In the genomic region with DNA sequence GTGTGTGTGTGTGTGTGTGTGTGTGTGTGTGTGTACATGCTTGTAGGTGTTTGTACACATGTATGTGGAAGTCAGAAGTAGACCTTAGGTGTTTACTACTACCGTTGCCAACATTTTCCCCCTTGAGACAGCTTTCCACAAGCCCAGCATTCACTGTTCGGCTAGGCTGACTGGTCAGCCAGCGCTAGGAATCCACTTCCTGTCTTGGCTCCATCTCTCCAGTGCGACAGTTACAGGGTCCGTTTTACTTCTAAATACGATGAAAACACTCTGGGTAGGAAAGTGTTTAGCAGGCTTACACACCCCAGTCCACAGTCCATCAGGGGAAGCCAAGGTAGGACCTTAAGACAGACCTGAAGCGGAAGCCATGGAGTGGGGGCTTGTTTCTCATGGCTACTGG, we compare ENCODE assay signal across 26 mouse cellular contexts. TPM values are rescaled to one million over a fixed set of nuclear protein-coding genes. Genes with fewer than 3 reads are reported as not detected.
DNase-seq lines count a peak whose midpoint lies in the region; ATAC-seq and TF ChIP-seq lines count a peak whose summit lies in the region.
"Had no signal": no experiment of that assay in that cellular context is flagged by ENCODE, and none has a peak within 500 bp of the region (broad histone marks: within the 10 kb centered on the region; RNA-seq: fewer than 3 reads in every experiment).

No protein-coding gene starts in this region.

- 59% methylated on average over 7 of the region's 7 CpGs for WGBS in embryonic facial prominence, embryonic 14.5 days
- 80% methylated on average over 7 of the region's 7 CpGs for WGBS in embryonic facial prominence, embryonic 10.5 days
- 45% methylated on average over 7 of the region's 7 CpGs for WGBS in kidney, postnatal 0 days
- 47% methylated on average over 7 of the region's 7 CpGs for WGBS in kidney, adult 2 months
- 51% methylated on average over 7 of the region's 7 CpGs for WGBS in lung, embryonic 14.5 days

- no peak overlapping the region for H3K9ac ChIP-seq in embryonic facial prominence, embryonic 14.5 days (ENCODE audit: low read depth, low read length)
- H3K9ac ChIP-seq in kidney, postnatal 0 days (ENCODE audit: low read depth, low read length), result no peak overlapping the region
- H3K9ac ChIP-seq in lung, embryonic 14.5 days, result no peak overlapping the region
- H3K9ac ChIP-seq: embryonic facial prominence, embryonic 13.5 days; forebrain, embryonic 13.5 days; forebrain, embryonic 15.5 days; forebrain, postnatal 0 days had no signal

- H3K4me3 ChIP-seq in embryonic facial prominence, embryonic 14.5 days (ENCODE audit: low read depth, low read length), result no peak overlapping the region
- H3K4me3 ChIP-seq in embryonic facial prominence, embryonic 10.5 days, result no peak overlapping the region
- H3K4me3 ChIP-seq in kidney, postnatal 0 days (replicated peaks; ENCODE audit: low read depth, low read length), result no peak overlapping the region
- no peak overlapping the region for H3K4me3 ChIP-seq in kidney, adult 2 months (ENCODE audit: insufficient read depth, low read depth, low read length)
- no peak overlapping the region for H3K4me3 ChIP-seq in lung, embryonic 14.5 days (ENCODE audit: low read depth, low read length)
- H3K4me3 ChIP-seq: embryonic facial prominence, embryonic 13.5 days; forebrain, embryonic 13.5 days; forebrain, embryonic 15.5 days had no signal

- no peak overlapping the region for H3K4me2 ChIP-seq in embryonic facial prominence, embryonic 14.5 days (ENCODE audit: low read depth, low read length)
- no peak overlapping the region for H3K4me2 ChIP-seq in kidney, postnatal 0 days (ENCODE audit: low read length)
- H3K4me2 ChIP-seq in lung, embryonic 14.5 days, result no peak overlapping the region
- H3K4me2 ChIP-seq: embryonic facial prominence, embryonic 13.5 days; forebrain, embryonic 13.5 days; forebrain, embryonic 15.5 days had no signal

- no peaks in the 10 kb centered on the region for H3K27me3 ChIP-seq in embryonic facial prominence, embryonic 14.5 days (replicated peaks; ENCODE audit: control insufficient read depth, insufficient read depth, low read length)
- no peaks in the 10 kb centered on the region for H3K27me3 ChIP-seq in embryonic facial prominence, embryonic 10.5 days (replicated peaks; ENCODE audit: low read depth, poor library complexity, severe bottlenecking)
- no peaks in the 10 kb centered on the region for H3K27me3 ChIP-seq in kidney, postnatal 0 days (ENCODE audit: insufficient read depth, low read length)
- H3K27me3 ChIP-seq in kidney, adult 2 months (replicated peaks; ENCODE audit: control insufficient read depth, insufficient read depth, low read length), result no peaks in the 10 kb centered on the region
- no peaks in the 10 kb centered on the region for H3K27me3 ChIP-seq in lung, embryonic 14.5 days (ENCODE audit: insufficient read depth, low read length)
- H3K27me3 ChIP-seq: CH12.LX; embryonic facial prominence, embryonic 13.5 days; forebrain, embryonic 13.5 days; forebrain, embryonic 15.5 days; Patski had no signal

- no peaks in the 10 kb centered on the region for H3K36me3 ChIP-seq in embryonic facial prominence, embryonic 14.5 days (ENCODE audit: control insufficient read depth, insufficient read depth, low read length)
- H3K36me3 ChIP-seq in embryonic facial prominence, embryonic 10.5 days (replicated peaks), result no peaks in the 10 kb centered on the region
- 0 out of 2 replicates have a peak, but pooled peaks cover 4% of the 10 kb centered on the region for H3K36me3 ChIP-seq in kidney, postnatal 0 days (ENCODE audit: insufficient read depth, low read length)
- H3K36me3 ChIP-seq in kidney, adult 2 months (ENCODE audit: control insufficient read depth, insufficient read depth, low read length), result no peaks in the 10 kb centered on the region
- H3K36me3 ChIP-seq in lung, embryonic 14.5 days (ENCODE audit: insufficient read depth), result no peaks in the 10 kb centered on the region
- H3K36me3 ChIP-seq: embryonic facial prominence, embryonic 13.5 days; forebrain, embryonic 15.5 days; G1E had no signal

- no peak for ATAC-seq in embryonic facial prominence, embryonic 14.5 days (ENCODE audit: low read depth)
- ATAC-seq in kidney, postnatal 0 days (replicated peaks; ENCODE audit: low FRiP score, low read depth), result no peak
- ATAC-seq in lung, embryonic 14.5 days (ENCODE audit: insufficient read depth), result no peak
- ATAC-seq: activated CD4-positive, CD25-positive, alpha-beta regulatory T cell, adult 4 months; CD4-positive, CD25-positive, alpha-beta regulatory T cell, adult 4 months; forebrain, embryonic 13.5 days; forebrain, embryonic 15.5 days; forebrain, postnatal 0 days; Patski had no signal

- TF ChIP-seq CTCF in kidney, postnatal 0 days (IDR thresholded peaks at IDR 0.05; ENCODE audit: low read depth), result no peak
- TF ChIP-seq CTCF in kidney, adult 2 months (conservative IDR thresholded peaks at IDR 0.05; ENCODE audit: insufficient read depth, insufficient read length, low read depth, low read length), result no peak
- TF ChIP-seq CTCF in lung, embryonic 14.5 days (IDR thresholded peaks at IDR 0.05; ENCODE audit: low read depth), result no peak

- H3K27ac ChIP-seq in embryonic facial prominence, embryonic 14.5 days (replicated peaks; ENCODE audit: low read depth, low read length), result no peak overlapping the region
- H3K27ac ChIP-seq in embryonic facial prominence, embryonic 10.5 days (replicated peaks), result no peak overlapping the region
- H3K27ac ChIP-seq in kidney, postnatal 0 days, result no peak overlapping the region
- H3K27ac ChIP-seq in kidney, adult 2 months (ENCODE audit: insufficient read depth, low read depth, low read length), result no peak overlapping the region
- H3K27ac ChIP-seq in lung, embryonic 14.5 days (ENCODE audit: low read depth), result no peak overlapping the region
- H3K27ac ChIP-seq: embryonic facial prominence, embryonic 13.5 days; forebrain, embryonic 13.5 days; forebrain, embryonic 15.5 days had no signal

- no peaks in the 10 kb centered on the region for H3K9me3 ChIP-seq in embryonic facial prominence, embryonic 14.5 days (ENCODE audit: control insufficient read depth, low read length)
- H3K9me3 ChIP-seq in embryonic facial prominence, embryonic 10.5 days, result no peaks in the 10 kb centered on the region
- no peaks in the 10 kb centered on the region for H3K9me3 ChIP-seq in kidney, postnatal 0 days (replicated peaks; ENCODE audit: low read length)
- H3K9me3 ChIP-seq in lung, embryonic 14.5 days (ENCODE audit: low read depth, low read length), result no peaks in the 10 kb centered on the region
- H3K9me3 ChIP-seq: embryonic facial prominence, embryonic 13.5 days; forebrain, embryonic 13.5 days; forebrain, embryonic 15.5 days had no signal

- H3K4me1 ChIP-seq in embryonic facial prominence, embryonic 14.5 days (ENCODE audit: control insufficient read depth, insufficient read depth, low read length), result peaks cover 16% of the 10 kb centered on the region
- H3K4me1 ChIP-seq in embryonic facial prominence, embryonic 10.5 days, result peaks cover 32% of the 10 kb centered on the region
- H3K4me1 ChIP-seq in kidney, postnatal 0 days (replicated peaks; ENCODE audit: insufficient read depth, low read length), result peaks cover 13% of the 10 kb centered on the region; the same call in 1 of the 2 replicates
- H3K4me1 ChIP-seq in kidney, adult 2 months (ENCODE audit: control insufficient read depth, insufficient read depth, low read length), result no peaks in the 10 kb centered on the region; the same call in 1 of the 2 replicates
- H3K4me1 ChIP-seq in lung, embryonic 14.5 days (ENCODE audit: insufficient read depth), result 0 out of 2 replicates have a peak, but pooled peaks cover 10% of the 10 kb centered on the region
- H3K4me1 ChIP-seq: forebrain, embryonic 13.5 days had no signal

- peak; percentile 22 for DNase-seq in embryonic facial prominence, embryonic 14.5 days (ENCODE audit: low spot score)
- no peak for DNase-seq in embryonic facial prominence, embryonic 10.5 days (ENCODE audit: low spot score)
- DNase-seq in kidney, postnatal 0 days (ENCODE audit: low spot score), result peak; percentile 50
- no peak for DNase-seq in kidney, adult 2 months
- peak; percentile 51 for DNase-seq in lung, embryonic 14.5 days
- no peak for DNase-seq in lung, postnatal 10 days
- DNase-seq: adrenal gland, adult 8-10 months; adrenal gland, postnatal 14 days; adrenal gland, postnatal 36 days; B cell, adult 2 months; cerebellum, adult 11-12 months; cerebellum, adult 2 months; cerebellum, adult 9-10 months; cerebellum, postnatal 10 days; cerebellum, postnatal 25 days; forebrain, postnatal 0 days had no signal

- TF ChIP-seq POLR2A in kidney, adult 2 months (IDR thresholded peaks at IDR 0.05; ENCODE audit: low read depth, low read length), result no peak

RNA-seq across cellular contexts. Expression of a gene that starts 16.9 kb away (rescaled TPM):
- polyA plus RNA-seq in embryonic facial prominence, embryonic 14.5 days (2014; fragmentation: Nextera tagmentation; extraction: Ambion mirVana), result 16.1 and 17.5 TPM in 2 replicates
- 5.0 and 5.1 TPM in 2 replicates for polyA plus RNA-seq in embryonic facial prominence, embryonic 10.5 days (2016; fragmentation: Nextera tagmentation; extraction: Ambion mirVana)
- 80.3 and 88.8 TPM in 2 replicates for polyA plus RNA-seq in kidney, postnatal 0 days (2015; fragmentation: Nextera tagmentation; extraction: Ambion mirVana)
- polyA plus RNA-seq in kidney, adult 2 months (2012; rRNA removed), result 12.9 and 13.4 TPM in 2 replicates
- polyA plus RNA-seq in lung, embryonic 14.5 days (2014; fragmentation: Nextera tagmentation; extraction: Ambion mirVana), result 13.9 and 14.9 TPM in 2 replicates
- polyA plus RNA-seq: G1E had no signal

RNA-seq across cellular contexts. Expression of a gene that starts 41.3 kb away (rescaled TPM):
- 0.60 TPM in 1 of 2 replicates, not detected in the other for polyA plus RNA-seq in embryonic facial prominence, embryonic 14.5 days (2014; fragmentation: Nextera tagmentation; extraction: Ambion mirVana)
- 0.19 and 0.30 TPM in 2 replicates for polyA plus RNA-seq in embryonic facial prominence, embryonic 10.5 days (2016; fragmentation: Nextera tagmentation; extraction: Ambion mirVana)
- polyA plus RNA-seq in kidney, postnatal 0 days (2015; fragmentation: Nextera tagmentation; extraction: Ambion mirVana), result 0.46 and 0.54 TPM in 2 replicates
- polyA plus RNA-seq in kidney, adult 2 months (2012; rRNA removed), result not detected in 2 replicates
- 0.28 and 0.38 TPM in 2 replicates for polyA plus RNA-seq in lung, embryonic 14.5 days (2014; fragmentation: Nextera tagmentation; extraction: Ambion mirVana)
- polyA plus RNA-seq: activated CD4-positive, CD25-positive, alpha-beta regulatory T cell, adult 4 months; CD4-positive, CD25-positive, alpha-beta regulatory T cell, adult 4 months; embryonic facial prominence, embryonic 13.5 days; forebrain, embryonic 11.5 days; G1E; Patski had no signal

RNA-seq across cellular contexts. Expression of a gene that starts 45.3 kb away (rescaled TPM):
- polyA plus RNA-seq in embryonic facial prominence, embryonic 14.5 days (2014; fragmentation: Nextera tagmentation; extraction: Ambion mirVana), result 0.04 TPM in 1 of 2 replicates, not detected in the other
- polyA plus RNA-seq in embryonic facial prominence, embryonic 10.5 days (2016; fragmentation: Nextera tagmentation; extraction: Ambion mirVana), result 0.14 and 0.17 TPM in 2 replicates
- polyA plus RNA-seq in kidney, postnatal 0 days (2015; fragmentation: Nextera tagmentation; extraction: Ambion mirVana), result 0.26 and 0.58 TPM in 2 replicates
- 0.23 and 0.34 TPM in 2 replicates for polyA plus RNA-seq in kidney, adult 2 months (2012; rRNA removed)
- polyA plus RNA-seq in lung, embryonic 14.5 days (2014; fragmentation: Nextera tagmentation; extraction: Ambion mirVana), result 0.18 TPM in 1 of 2 replicates, not detected in the other
- polyA plus RNA-seq: activated CD4-positive, CD25-positive, alpha-beta regulatory T cell, adult 4 months; CD4-positive, CD25-positive, alpha-beta regulatory T cell, adult 4 months; embryonic facial prominence, embryonic 11.5 days; G1E had no signal

Comparison
In these comparisons a context has a peak if more than half of its experiments do, and no peak if none do; other contexts are left out.
1. DNase-seq: peak in embryonic facial prominence, embryonic 14.5 days (single experiment), kidney, postnatal 0 days (single experiment) and lung, embryonic 14.5 days (single experiment); none in embryonic facial prominence, embryonic 10.5 days (single experiment), kidney, adult 2 months (single experiment) and lung, postnatal 10 days (single experiment).